Mouse (Mus musculus) cortical plate, adult 2 months (tissue): Measurements from ENCODE around the gene A1cf.

Experiments
- CTCF ChIP-seq: fragments of 200-500 bp; IDR thresholded peaks from 2 replicates; pipeline ENCODE4 v1.5.1; 2011; ENCODE audit warnings: mild to moderate bottlenecking, control low read depth, low read length; ENCODE audit not compliant: insufficient read depth; ENCODE audit errors: extremely low read depth
- POLR2A ChIP-seq: fragments of 200-500 bp; IDR thresholded peaks from 2 replicates; pipeline ENCODE4 v1.6.1; 2011; ENCODE audit warnings: mild to moderate bottlenecking, low read length, control low read depth; ENCODE audit not compliant: insufficient read depth; ENCODE audit errors: extremely low read depth

GRCm38 (mm10) chr19:31887275-31887674 lies 18.7 kb downstream of the A1cf start:
- no peak for TF ChIP-seq CTCF
- TF ChIP-seq POLR2A = no peak
